Mouse (Mus musculus): ENCODE measurements around the gene Fggy. TPM values are rescaled to one million over a fixed set of nuclear protein-coding genes. Genes with fewer than 3 reads are reported as not detected.

Gene Fggy
- polyA plus RNA-seq, 2 experiments: 14.9 to 19.3 TPM

DNA sequence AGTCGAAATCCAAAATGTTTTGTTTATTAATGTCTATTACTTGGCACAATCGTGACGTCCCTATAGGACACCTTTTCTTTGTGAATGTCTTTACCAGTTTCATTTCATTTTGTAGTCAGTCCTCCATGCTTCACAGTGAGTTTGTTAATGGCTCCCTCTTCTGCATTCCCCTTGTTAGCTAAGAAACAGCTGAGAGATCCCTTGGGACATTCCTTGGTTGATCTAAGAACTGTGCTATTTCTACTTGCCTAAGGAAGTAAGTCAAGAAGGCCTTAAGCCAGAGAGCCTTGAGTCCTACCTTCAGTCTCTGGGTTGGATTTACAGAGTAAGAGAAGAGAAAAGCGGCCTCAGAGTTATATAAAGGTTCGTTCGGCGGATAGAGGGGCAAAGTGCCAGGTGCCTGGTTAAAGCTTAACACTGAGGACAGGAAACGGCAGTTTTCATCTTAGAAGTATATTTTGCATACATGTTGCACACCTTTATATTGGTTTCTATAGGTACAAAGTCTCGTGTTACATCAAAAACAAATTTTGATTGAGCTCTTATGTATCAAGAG, 376.6 kb downstream of the Fggy start:
- ATAC-seq (ENCODE audit: insufficient read depth) (no peak), DNase-seq (ENCODE audit: low read depth in 3 of 3, low spot score in 3 of 3) (no peak)
- Histone ChIP-seq H3K4me3 (ENCODE audit: insufficient read depth in 1 of 2, low read depth in 2 of 2, low read length in 2 of 2) (no peak overlapping the region), H3K4me2 (ENCODE audit: low read depth) (no peak overlapping the region), H3K36me3 (replicated peaks; ENCODE audit: control insufficient read depth, insufficient read depth, low read depth) (no peaks in the 10 kb centered on the region), H3K9me3 (ENCODE audit: control insufficient read depth, low read length) (no peaks in the 10 kb centered on the region), H3K27ac (no peak overlapping the region), H3K4me1 (replicated peaks; ENCODE audit: control insufficient read depth in 2 of 2, insufficient read depth in 2 of 2, low read length in 1 of 2) (no peaks in the 10 kb centered on the region), H3K9ac (replicated peaks) (no peak overlapping the region), H3K27me3 (ENCODE audit: control insufficient read depth, insufficient read depth, low read length) (no peaks in the 10 kb centered on the region)
- TF ChIP-seq EP300 (IDR thresholded peaks at IDR 0.05; ENCODE audit: low read depth) (no peak), CTCF (IDR thresholded peaks at IDR 0.05; ENCODE audit: low read depth) (no peak)
- 63% methylated on average over 9 of the region's 9 CpGs for WGBS (ENCODE audit: insufficient replicate concordance)

DNA sequence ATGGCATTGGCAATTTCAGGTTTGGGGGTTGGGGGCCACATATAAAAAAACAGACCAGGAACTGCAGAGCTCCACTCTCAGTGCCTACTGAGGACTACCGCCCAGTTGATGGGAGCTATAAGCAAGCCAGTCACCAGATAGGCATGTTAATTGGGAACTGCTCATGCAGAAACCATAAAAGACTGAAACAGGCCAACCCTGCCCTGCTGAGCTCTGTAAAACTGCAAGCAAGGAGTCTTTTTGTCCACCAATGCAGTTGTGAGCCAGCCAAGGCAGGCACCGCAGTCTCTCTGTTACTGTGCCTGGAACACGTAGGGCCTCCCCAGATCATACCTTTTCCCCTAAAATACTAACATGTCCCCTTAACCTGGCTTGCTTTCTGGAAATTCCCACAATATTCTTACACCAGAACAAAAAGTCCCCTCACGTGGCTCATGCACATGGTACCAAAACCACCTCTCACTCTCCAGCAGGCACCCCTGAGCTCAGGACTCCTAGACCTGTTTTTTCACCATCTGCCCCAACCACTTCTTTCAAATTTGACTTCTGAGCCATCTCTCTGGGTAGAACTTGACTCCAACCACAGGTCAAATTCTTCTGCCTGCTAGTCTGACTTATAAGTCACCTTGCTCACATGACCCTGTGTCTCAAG, 377.2 kb downstream of the Fggy start:
- 75% methylated on average over 4 of the region's 4 CpGs for WGBS (ENCODE audit: insufficient replicate concordance)
- no peak overlapping the region for H3K4me2 ChIP-seq (ENCODE audit: low read depth)
- H3K9me3 ChIP-seq (ENCODE audit: control insufficient read depth, low read length): no peaks in the 10 kb centered on the region
- no peak overlapping the region for H3K9ac ChIP-seq (replicated peaks)
- no peaks in the 10 kb centered on the region for H3K4me1 ChIP-seq (replicated peaks; ENCODE audit: control insufficient read depth in 2 of 2, insufficient read depth in 2 of 2, low read length in 1 of 2)
- no peak for TF ChIP-seq CTCF (IDR thresholded peaks at IDR 0.05; ENCODE audit: low read depth)
- TF ChIP-seq EP300 (IDR thresholded peaks at IDR 0.05; ENCODE audit: low read depth): no peak
- no peak overlapping the region for H3K27ac ChIP-seq
- no peaks in the 10 kb centered on the region for H3K27me3 ChIP-seq (ENCODE audit: control insufficient read depth, insufficient read depth, low read length)
- DNase-seq (ENCODE audit: low read depth in 3 of 3, low spot score in 3 of 3) (no peak), ATAC-seq (ENCODE audit: insufficient read depth) (no peak)
- H3K36me3 ChIP-seq (replicated peaks; ENCODE audit: control insufficient read depth, insufficient read depth, low read depth): no peaks in the 10 kb centered on the region
- no peak overlapping the region for H3K4me3 ChIP-seq (ENCODE audit: insufficient read depth in 1 of 2, low read depth in 2 of 2, low read length in 2 of 2)

DNA sequence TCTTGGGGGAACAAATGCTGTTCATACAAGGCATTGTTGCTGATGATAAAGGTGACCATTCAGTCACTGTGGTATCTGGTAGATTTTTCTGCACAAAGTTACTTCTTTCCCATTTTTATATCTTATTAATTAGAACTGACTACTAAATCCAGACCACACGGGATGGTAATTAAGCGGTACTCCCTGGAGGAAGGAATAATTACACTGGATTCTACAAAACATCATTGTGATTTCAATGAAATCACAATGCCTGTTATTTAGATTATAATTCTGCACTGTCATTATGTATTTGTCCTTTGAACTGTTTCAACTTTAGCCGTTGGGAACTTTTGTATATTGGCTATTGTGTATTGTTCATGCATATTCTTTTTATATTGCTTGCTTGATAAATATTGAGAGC, 381.4 kb downstream of the Fggy start:
- Histone ChIP-seq H3K4me2 (ENCODE audit: low read depth) (no peak overlapping the region), H3K9me3 (ENCODE audit: control insufficient read depth, low read length) (no peaks in the 10 kb centered on the region), H3K4me3 (ENCODE audit: insufficient read depth in 1 of 2, low read depth in 2 of 2, low read length in 2 of 2) (no peak overlapping the region), H3K27ac (no peak overlapping the region), H3K27me3 (ENCODE audit: control insufficient read depth, insufficient read depth, low read length) (no peaks in the 10 kb centered on the region), H3K36me3 (replicated peaks; ENCODE audit: control insufficient read depth, insufficient read depth, low read depth) (no peaks in the 10 kb centered on the region), H3K4me1 (replicated peaks; ENCODE audit: control insufficient read depth in 2 of 2, insufficient read depth in 2 of 2, low read length in 1 of 2) (no peaks in the 10 kb centered on the region), H3K9ac (replicated peaks) (no peak overlapping the region)
- no peak for DNase-seq (ENCODE audit: low read depth in 3 of 3, low spot score in 3 of 3)
- ATAC-seq (ENCODE audit: insufficient read depth): no peak
- no peak for TF ChIP-seq CTCF (IDR thresholded peaks at IDR 0.05; ENCODE audit: low read depth)
- no peak for TF ChIP-seq EP300 (IDR thresholded peaks at IDR 0.05; ENCODE audit: low read depth)
- 66% methylated on average over 3 of the region's 3 CpGs for WGBS (ENCODE audit: insufficient replicate concordance)

DNA sequence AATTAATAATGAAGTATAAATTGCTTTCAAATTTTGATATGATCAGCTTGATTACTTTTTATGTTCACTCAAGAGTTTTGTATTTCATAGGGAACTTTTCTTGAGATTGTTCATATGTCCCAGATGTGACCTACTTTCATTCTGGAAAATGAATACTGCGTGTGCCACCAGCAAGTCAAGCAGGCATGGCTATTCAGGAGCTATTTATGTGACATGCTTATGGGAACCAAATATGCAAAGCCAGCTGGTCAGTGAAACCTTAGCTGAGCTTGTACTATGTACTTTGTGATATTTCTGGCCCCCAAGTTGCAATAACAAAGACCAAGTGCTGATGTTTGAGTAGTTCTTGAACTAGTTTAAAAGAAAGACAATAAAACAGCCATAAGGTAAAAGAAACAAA, 390.6 kb downstream of the Fggy start:
- Histone ChIP-seq H3K27ac (no peak overlapping the region), H3K9me3 (ENCODE audit: control insufficient read depth, low read length) (no peaks in the 10 kb centered on the region), H3K4me3 (ENCODE audit: insufficient read depth in 1 of 2, low read depth in 2 of 2, low read length in 2 of 2) (no peak overlapping the region), H3K36me3 (replicated peaks; ENCODE audit: control insufficient read depth, insufficient read depth, low read depth) (no peaks in the 10 kb centered on the region), H3K4me2 (ENCODE audit: low read depth) (no peak overlapping the region), H3K9ac (replicated peaks) (no peak overlapping the region), H3K4me1 (replicated peaks; ENCODE audit: control insufficient read depth in 2 of 2, insufficient read depth in 2 of 2, low read length in 1 of 2) (no peaks in the 10 kb centered on the region), H3K27me3 (ENCODE audit: control insufficient read depth, insufficient read depth, low read length) (no peaks in the 10 kb centered on the region)
- ATAC-seq (ENCODE audit: insufficient read depth): no peak
- DNase-seq (ENCODE audit: low read depth in 3 of 3, low spot score in 3 of 3): no peak
- TF ChIP-seq EP300 (IDR thresholded peaks at IDR 0.05; ENCODE audit: low read depth) (no peak), CTCF (IDR thresholded peaks at IDR 0.05; ENCODE audit: low read depth) (no peak)
- 58% methylated on average over 1 of the region's 1 CpGs for WGBS (ENCODE audit: insufficient replicate concordance)

DNA sequence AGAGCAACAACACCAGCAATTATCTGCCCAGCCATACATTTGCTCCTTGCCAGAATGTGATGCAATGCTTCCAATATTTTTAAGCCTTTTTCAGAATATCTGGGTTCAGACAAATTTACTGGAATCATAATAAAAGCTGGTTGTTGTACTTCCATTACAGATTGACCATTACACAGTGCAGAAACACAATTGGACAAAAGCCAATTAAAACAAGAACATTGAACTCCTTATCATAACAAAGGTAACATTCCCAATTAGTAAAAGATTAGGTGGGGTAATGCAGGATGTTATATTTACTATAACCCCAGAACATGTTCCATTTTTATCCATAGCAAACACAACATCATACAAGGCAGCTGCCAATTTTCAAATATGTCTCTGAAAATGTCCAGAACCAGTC, 396.0 kb downstream of the Fggy start:
- TF ChIP-seq EP300 (IDR thresholded peaks at IDR 0.05; ENCODE audit: low read depth) (no peak), CTCF (IDR thresholded peaks at IDR 0.05; ENCODE audit: low read depth) (no peak)
- H3K9me3 ChIP-seq (ENCODE audit: control insufficient read depth, low read length): no peaks in the 10 kb centered on the region
- no peak for DNase-seq (ENCODE audit: low read depth in 3 of 3, low spot score in 3 of 3)
- no peaks in the 10 kb centered on the region for H3K4me1 ChIP-seq (replicated peaks; ENCODE audit: control insufficient read depth in 2 of 2, insufficient read depth in 2 of 2, low read length in 1 of 2)
- H3K27me3 ChIP-seq (ENCODE audit: control insufficient read depth, insufficient read depth, low read length): no peaks in the 10 kb centered on the region
- no peak overlapping the region for H3K4me3 ChIP-seq (ENCODE audit: insufficient read depth in 1 of 2, low read depth in 2 of 2, low read length in 2 of 2)
- no peak overlapping the region for H3K27ac ChIP-seq
- H3K9ac ChIP-seq (replicated peaks): no peak overlapping the region
- no peak for ATAC-seq (ENCODE audit: insufficient read depth)
- no peaks in the 10 kb centered on the region for H3K36me3 ChIP-seq (replicated peaks; ENCODE audit: control insufficient read depth, insufficient read depth, low read depth)
- H3K4me2 ChIP-seq (ENCODE audit: low read depth): no peak overlapping the region

Measured in liver, embryonic 14.5 days (tissue).